In genomic region chr12:5443730-5444129, GRCm38 (mm10) we compare ENCODE assay signal across 14 mouse cellular contexts.
A peak's percentile ranks its signal among the peaks of the same experiment; 100 is the strongest.
DNase-seq lines count a peak whose midpoint lies in the region; ATAC-seq and TF ChIP-seq lines count a peak whose summit lies in the region.
"Had no signal": no experiment of that assay in that cellular context is flagged by ENCODE, and none has a peak within 500 bp of the region (broad histone marks: within the 10 kb centered on the region; RNA-seq: fewer than 3 reads in every experiment).

No protein-coding gene starts in this region.

- peak; percentile 24 for DNase-seq in limb, embryonic 14.5 days (ENCODE audit: low spot score)
- no peak for DNase-seq in limb, embryonic 10.5 days (ENCODE audit: low spot score)
- DNase-seq in cerebellum, adult 9-11 months = peak; percentile 20
- DNase-seq in gonadal fat pad, adult 2 months (ENCODE audit: low read depth) = peak; percentile 22
- DNase-seq in layer of hippocampus, adult 2 months (ENCODE audit: low spot score in 2 of 2) = no peak
- DNase-seq in heart, postnatal 36 days = no peak
- DNase-seq: adrenal gland, postnatal 36 days; heart, adult 2 months; layer of hippocampus, postnatal 36 days; thymus, adult 18-20 months had no signal

- no peaks in the 10 kb centered on the region for H3K9me3 ChIP-seq in limb, embryonic 14.5 days (ENCODE audit: control insufficient read depth, low read length)
- H3K9me3 ChIP-seq in limb, embryonic 10.5 days (replicated peaks) = no peaks in the 10 kb centered on the region
- no peaks in the 10 kb centered on the region for H3K9me3 ChIP-seq in neural tube, embryonic 15.5 days (replicated peaks)
- H3K9me3 ChIP-seq in heart, embryonic 12.5 days (replicated peaks) = no peaks in the 10 kb centered on the region

- intact Hi-C loops in heart, postnatal 36 days (cut with DNase I) = no loop called here

- no peak overlapping the region for H3K27ac ChIP-seq in limb, embryonic 14.5 days (replicated peaks; ENCODE audit: low read depth, low read length)
- no peak overlapping the region for H3K27ac ChIP-seq in limb, embryonic 10.5 days
- peak overlapping the region; percentile 54; the same call in 1 of the 2 replicates for H3K27ac ChIP-seq in neural tube, embryonic 15.5 days (replicated peaks)
- H3K27ac ChIP-seq in layer of hippocampus, adult 2 months = no peak overlapping the region
- H3K27ac ChIP-seq in heart, embryonic 12.5 days (ENCODE audit: poor library complexity, severe bottlenecking) = no peak overlapping the region
- H3K27ac ChIP-seq: heart, adult 2 months had no signal

- TF ChIP-seq CTCF in layer of hippocampus, adult 2 months (conservative IDR thresholded peaks at IDR 0.05) = no peak

- peaks cover 8% of the 10 kb centered on the region for H3K4me1 ChIP-seq in limb, embryonic 14.5 days (ENCODE audit: control insufficient read depth, insufficient read depth, low read length)
- peaks cover 5% of the 10 kb centered on the region; the same call in 1 of the 2 replicates for H3K4me1 ChIP-seq in limb, embryonic 10.5 days
- H3K4me1 ChIP-seq in neural tube, embryonic 15.5 days = peaks cover 11% of the 10 kb centered on the region
- H3K4me1 ChIP-seq in heart, embryonic 12.5 days (replicated peaks) = peaks cover 3% of the 10 kb centered on the region; the same call in 1 of the 2 replicates

- H3K4me3 ChIP-seq in limb, embryonic 14.5 days (replicated peaks; ENCODE audit: low read length) = no peak overlapping the region
- H3K4me3 ChIP-seq in limb, embryonic 10.5 days = no peak overlapping the region
- no peak overlapping the region for H3K4me3 ChIP-seq in neural tube, embryonic 15.5 days (replicated peaks)
- no peak overlapping the region for H3K4me3 ChIP-seq in layer of hippocampus, adult 2 months
- no peak overlapping the region for H3K4me3 ChIP-seq in heart, embryonic 12.5 days
- H3K4me3 ChIP-seq: heart, adult 2 months had no signal

- H3K9ac ChIP-seq in limb, embryonic 14.5 days (ENCODE audit: low read depth, low read length, severe bottlenecking) = no peak overlapping the region
- H3K9ac ChIP-seq in neural tube, embryonic 15.5 days (replicated peaks) = no peak overlapping the region
- no peak overlapping the region for H3K9ac ChIP-seq in heart, embryonic 12.5 days

- no peaks in the 10 kb centered on the region for H3K36me3 ChIP-seq in limb, embryonic 14.5 days (ENCODE audit: control insufficient read depth, insufficient read depth, low read length)
- no peaks in the 10 kb centered on the region for H3K36me3 ChIP-seq in limb, embryonic 10.5 days
- no peaks in the 10 kb centered on the region for H3K36me3 ChIP-seq in neural tube, embryonic 15.5 days
- H3K36me3 ChIP-seq in heart, embryonic 12.5 days = no peaks in the 10 kb centered on the region

- H3K4me2 ChIP-seq in limb, embryonic 14.5 days (replicated peaks; ENCODE audit: low read depth, low read length, severe bottlenecking) = no peak overlapping the region
- no peak overlapping the region for H3K4me2 ChIP-seq in neural tube, embryonic 15.5 days
- H3K4me2 ChIP-seq in heart, embryonic 12.5 days = no peak overlapping the region

- TF ChIP-seq POLR2A in limb, embryonic 14.5 days (IDR thresholded peaks at IDR 0.05; ENCODE audit: borderline replicate concordance, extremely low read depth, insufficient read depth, insufficient read length) = no peak

- H3K27me3 ChIP-seq in limb, embryonic 14.5 days (ENCODE audit: control insufficient read depth, insufficient read depth, low read length) = no peaks in the 10 kb centered on the region
- H3K27me3 ChIP-seq in limb, embryonic 10.5 days (ENCODE audit: low read depth, poor library complexity, severe bottlenecking) = no peaks in the 10 kb centered on the region
- H3K27me3 ChIP-seq in neural tube, embryonic 15.5 days (replicated peaks) = no peaks in the 10 kb centered on the region
- no peaks in the 10 kb centered on the region for H3K27me3 ChIP-seq in heart, embryonic 12.5 days (replicated peaks)
- H3K27me3 ChIP-seq: CH12.LX had no signal

- peak; percentile 30; the same call in 1 of the 2 replicates for ATAC-seq in limb, embryonic 14.5 days (ENCODE audit: low FRiP score, low read depth)
- 0 out of 2 replicates have a peak, but pooled peaks have one; percentile 36 for ATAC-seq in neural tube, embryonic 15.5 days (ENCODE audit: low FRiP score)
- ATAC-seq in heart, embryonic 12.5 days (ENCODE audit: insufficient number of reproducible peaks, low FRiP score) = no peak
- ATAC-seq: lung, postnatal 0 days had no signal

- 51% methylated on average over 2 of the region's 2 CpGs for WGBS in limb, embryonic 14.5 days
- 72% methylated on average over 2 of the region's 2 CpGs for WGBS in limb, embryonic 10.5 days
- 40% methylated on average over 2 of the region's 2 CpGs for WGBS in neural tube, embryonic 15.5 days
- 62% methylated on average over 2 of the region's 2 CpGs for WGBS in heart, embryonic 12.5 days

Comparison
In these comparisons a context has a peak if more than half of its experiments do, and no peak if none do; other contexts are left out.
1. DNase-seq: peak in limb, embryonic 14.5 days (single experiment), cerebellum, adult 9-11 months (single experiment) and gonadal fat pad, adult 2 months (single experiment); none in limb, embryonic 10.5 days (single experiment), layer of hippocampus, adult 2 months (0 of 2) and heart, postnatal 36 days (0 of 2).